Mouse (Mus musculus) T-cell, adult 2 months (primary cell): ENCODE data around the gene Nectin4.
"Not testable (repeated sequence)": the region's sequence is repeated elsewhere in the genome, so short reads cannot be mapped to it uniquely, and the experiment has no call there.

Source experiments
- DNase-seq: peaks from one replicate; pipeline ENCODE4 v3.0.0; 2022; ENCODE audit warnings: low spot score

Gene Nectin4

GRCm38 (mm10) chr1:171369845-171370556 lies at the start of gene Nectin4:
Gene Nectin4, plus strand, starts transcription at chr1:171370099.
- no peak for DNase-seq

GRCm38 (mm10) chr1:171320151-171320550 lies 49.7 kb upstream of the Nectin4 start:
- no peak for DNase-seq

- peak; percentile 46 for DNase-seq
Observed at GRCm38 (mm10) chr1:171321415-171321814, 48.5 kb upstream of the Nectin4 start.

- no peak for DNase-seq
Observed at GRCm38 (mm10) chr1:171322012-171322411, 47.9 kb upstream of the Nectin4 start.

- no peak for DNase-seq
Observed at GRCm38 (mm10) chr1:171325571-171325970, 44.3 kb upstream of the Nectin4 start.

- not testable (repeated sequence) for DNase-seq
Observed at GRCm38 (mm10) chr1:171326588-171326987, 43.3 kb upstream of the Nectin4 start.

GRCm38 (mm10) chr1:171328244-171328643 lies 41.7 kb upstream of the Nectin4 start:
- no peak for DNase-seq

- peak; percentile 91 for DNase-seq
Observed at GRCm38 (mm10) chr1:171328839-171329432, 41.0 kb upstream of the Nectin4 start, which contains the start of gene Dedd. Gene Dedd, plus strand, starts transcription at chr1:171329145.

- DNase-seq: peak; percentile 32
Observed at GRCm38 (mm10) chr1:171329433-171330215, 40.3 kb upstream of the Nectin4 start.

- DNase-seq: no peak
Observed at GRCm38 (mm10) chr1:171330216-171330560, 39.7 kb upstream of the Nectin4 start.

- DNase-seq: no peak
Observed at GRCm38 (mm10) chr1:171342262-171343207, 27.4 kb upstream of the Nectin4 start.

GRCm38 (mm10) chr1:171343922-171344677 lies 25.8 kb upstream of the Nectin4 start:
- no peak for DNase-seq

- DNase-seq: no peak
Observed at GRCm38 (mm10) chr1:171344715-171345114, 25.2 kb upstream of the Nectin4 start.

- peak; percentile 92 for DNase-seq
Observed at GRCm38 (mm10) chr1:171345225-171346094, 24.4 kb upstream of the Nectin4 start, which contains the start of the genes Nit1 and Pfdn2. Gene Nit1, minus strand, starts transcription at chr1:171345646. Gene Pfdn2, plus strand, starts transcription at chr1:171345670.

GRCm38 (mm10) chr1:171346095-171346450 lies 23.8 kb upstream of the Nectin4 start:
- no peak for DNase-seq

- DNase-seq: no peak
Observed at GRCm38 (mm10) chr1:171348665-171349064, 21.2 kb upstream of the Nectin4 start.

- no peak for DNase-seq
Observed at GRCm38 (mm10) chr1:171349210-171349609, 20.7 kb upstream of the Nectin4 start.

GRCm38 (mm10) chr1:171355812-171356340 lies 14.0 kb upstream of the Nectin4 start:
- peak; percentile 80 for DNase-seq

GRCm38 (mm10) chr1:171356814-171357213 lies 13.1 kb upstream of the Nectin4 start:
- no peak for DNase-seq

GRCm38 (mm10) chr1:171358421-171358820 lies 11.5 kb upstream of the Nectin4 start:
- DNase-seq: peak; percentile 66
